Mouse (Mus musculus) forebrain, embryonic 13.5 days (tissue): ENCODE data around the gene Slc7a14. TPM values are rescaled to one million over a fixed set of nuclear protein-coding genes. Genes with fewer than 3 reads are reported as not detected.

Experiments used
- ATAC-seq: fragments of 200-750 bp; cut with Nextera tagmentation; 2 replicates; pipeline ENCODE4 v1.8.0; 2017
- H3K27ac ChIP-seq: fragments of 300-500 bp; sonication (generic); 2 replicates; pipeline ENCODE4 v1.5.1; 2015; ENCODE audit warnings: inconsistent platforms, mild to moderate bottlenecking, moderate library complexity
- H3K27me3 ChIP-seq: fragments of 300-500 bp; sonication (generic); 2 replicates; pipeline ENCODE4 v1.6.1; 2015; ENCODE audit warnings: mild to moderate bottlenecking, inconsistent platforms
- H3K36me3 ChIP-seq: fragments of 300-500 bp; sonication (generic); 2 replicates; pipeline ENCODE4 v1.6.1; 2015; ENCODE audit warnings: mild to moderate bottlenecking, inconsistent platforms; ENCODE audit not compliant: poor library complexity, severe bottlenecking
- H3K4me1 ChIP-seq: fragments of 300-500 bp; sonication (generic); 2 replicates; pipeline ENCODE4 v1.6.1; 2015; ENCODE audit warnings: inconsistent platforms
- H3K4me2 ChIP-seq: fragments of 300-500 bp; sonication (generic); 2 replicates; pipeline ENCODE4 v1.6.1; 2015; ENCODE audit warnings: inconsistent platforms, mild to moderate bottlenecking, moderate library complexity
- H3K4me3 ChIP-seq: fragments of 300-500 bp; sonication (generic); 2 replicates; pipeline ENCODE4 v1.5.1; 2015; ENCODE audit warnings: mild to moderate bottlenecking, inconsistent platforms
- H3K9ac ChIP-seq: fragments of 300-500 bp; sonication (generic); 2 replicates; pipeline ENCODE4 v1.6.1; 2015; ENCODE audit warnings: mild to moderate bottlenecking, inconsistent platforms
- H3K9me3 ChIP-seq: fragments of 300-500 bp; sonication (generic); replicated peaks from 2 replicates; pipeline ENCODE4 v1.6.1; 2016; ENCODE audit warnings: inconsistent platforms
- WGBS: fragments of 180-500 bp; shearing (Covaris S2); methylation state at CpG from one replicate; pipeline ENCODE4 v1.1.7; 2015; 5-methylcytosine and 5-hydroxymethylcytosine counted together
- polyA plus RNA-seq: library from polyadenylated mRNA; unstranded; fragments of >200 nt; fragmentation: Nextera tagmentation; extraction: Ambion mirVana; gene quantifications from 2 replicates; pipeline ENCODE4 v1.2.1, GENCODE M21; 2015

Gene Slc7a14
- polyA plus RNA-seq, 1 experiment from 2014 or later, result 1.5 TPM

DNA sequence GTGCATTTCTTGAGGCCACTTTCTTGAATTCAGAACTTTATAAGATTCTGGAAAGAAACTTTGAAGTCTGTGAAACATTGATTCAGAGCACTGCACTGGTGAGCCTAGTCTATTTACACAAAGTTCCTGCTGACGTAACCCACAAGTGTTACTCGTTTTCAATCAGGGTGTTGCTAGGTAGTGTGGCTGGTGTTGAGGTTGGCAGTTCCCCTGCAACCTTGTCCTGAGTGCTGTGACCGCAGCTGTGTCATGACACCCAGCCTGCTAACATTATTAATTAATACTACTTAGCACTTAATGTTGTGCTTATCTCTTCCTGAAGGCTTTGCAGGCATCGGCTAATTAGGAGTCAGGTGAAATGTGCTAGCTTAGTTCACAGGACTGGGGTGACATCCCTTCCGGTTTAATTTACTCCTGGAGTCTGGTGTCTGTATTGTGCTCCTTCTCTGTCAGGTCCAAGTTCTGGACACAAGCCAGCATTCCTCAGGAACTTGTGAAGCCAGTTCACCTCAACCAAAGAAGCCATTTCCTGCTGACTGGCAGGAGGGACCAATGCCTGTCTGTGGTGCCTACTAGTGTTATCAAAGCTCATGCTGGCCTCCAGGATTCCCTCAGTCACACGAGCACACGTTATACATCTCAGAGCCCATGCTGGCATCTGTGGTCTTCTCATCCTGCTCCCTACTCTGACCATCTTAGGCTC, 50.5 kb downstream of the Slc7a14 start:
- Histone ChIP-seq H3K27me3 (no peaks in the 10 kb centered on the region), H3K9me3 (no peaks in the 10 kb centered on the region), H3K4me2 (no peak overlapping the region), H3K27ac (no peak overlapping the region), H3K4me3 (no peak overlapping the region), H3K9ac (no peak overlapping the region), H3K36me3 (no peaks in the 10 kb centered on the region), H3K4me1 (peaks cover 23% of the 10 kb centered on the region)
- ATAC-seq, result no peak
- 68% methylated on average over 7 of the region's 7 CpGs for WGBS

DNA sequence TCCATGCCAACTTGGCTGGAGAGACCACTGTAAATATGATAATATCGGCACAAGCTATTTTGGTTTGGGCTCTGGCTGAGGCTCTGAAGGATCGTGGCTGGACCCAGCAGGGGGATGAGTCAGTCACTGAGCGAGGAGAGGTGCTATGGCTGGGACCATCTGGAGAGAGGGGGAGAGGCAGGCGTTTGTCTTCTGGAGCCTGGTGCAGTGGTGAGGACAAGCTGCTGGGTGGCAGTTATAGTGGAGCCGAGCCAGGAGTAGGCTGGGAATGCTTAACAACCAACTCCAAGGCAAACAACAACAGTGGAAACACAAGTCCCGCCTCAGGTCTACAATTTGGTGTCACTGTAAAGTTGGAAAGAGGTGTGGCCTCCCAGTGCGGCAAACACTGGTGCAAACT, 55.8 kb downstream of the Slc7a14 start:
- 89% methylated on average over 7 of the region's 7 CpGs for WGBS
- H3K9ac ChIP-seq, result no peak overlapping the region
- no peaks in the 10 kb centered on the region for H3K36me3 ChIP-seq
- no peaks in the 10 kb centered on the region for H3K27me3 ChIP-seq
- no peaks in the 10 kb centered on the region for H3K9me3 ChIP-seq
- H3K4me1 ChIP-seq, result no peaks in the 10 kb centered on the region
- no peak overlapping the region for H3K4me3 ChIP-seq
- H3K27ac ChIP-seq, result no peak overlapping the region
- no peak for ATAC-seq
- H3K4me2 ChIP-seq, result no peak overlapping the region

- 90% methylated on average over 9 of the region's 9 CpGs for WGBS
- Histone ChIP-seq H3K4me3 (no peak overlapping the region), H3K36me3 (no peaks in the 10 kb centered on the region), H3K9me3 (no peaks in the 10 kb centered on the region), H3K27me3 (no peaks in the 10 kb centered on the region), H3K4me2 (no peak overlapping the region), H3K9ac (no peak overlapping the region), H3K27ac (no peak overlapping the region), H3K4me1 (no peaks in the 10 kb centered on the region)
- no peak for ATAC-seq
Observed at GRCm38 (mm10) chr3:31253862-31254261, 56.3 kb downstream of the Slc7a14 start.

GRCm38 (mm10) chr3:31252566-31252965, 57.6 kb downstream of the Slc7a14 start:
- Histone ChIP-seq H3K27ac (no peak overlapping the region), H3K27me3 (no peaks in the 10 kb centered on the region), H3K4me2 (no peak overlapping the region), H3K4me1 (no peaks in the 10 kb centered on the region), H3K9me3 (no peaks in the 10 kb centered on the region), H3K9ac (no peak overlapping the region), H3K36me3 (no peaks in the 10 kb centered on the region), H3K4me3 (no peak overlapping the region)
- 74% methylated on average over 3 of the region's 3 CpGs for WGBS
- ATAC-seq, result no peak

DNA sequence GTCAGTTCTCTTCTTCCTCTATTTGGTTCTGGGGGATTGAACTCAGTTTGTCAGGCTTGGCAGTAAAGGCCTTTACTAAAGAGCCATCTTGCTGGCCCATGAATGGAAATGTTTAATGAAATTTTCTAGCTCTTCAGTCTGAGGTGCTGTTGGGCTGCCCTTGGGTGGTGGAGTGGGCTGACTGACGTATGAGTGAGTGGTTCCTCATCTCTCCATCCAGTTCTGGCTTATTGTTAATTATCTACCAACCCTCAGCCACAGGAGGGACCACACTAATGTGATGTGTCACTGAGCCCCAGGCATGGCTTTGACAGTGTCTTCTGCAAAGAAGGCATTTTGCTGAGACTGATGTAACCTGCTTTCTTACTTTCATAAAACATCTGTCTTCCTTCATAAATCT, 66.7 kb downstream of the Slc7a14 start:
- ATAC-seq, result no peak
- no peaks in the 10 kb centered on the region for H3K27me3 ChIP-seq
- no peaks in the 10 kb centered on the region for H3K36me3 ChIP-seq
- H3K9me3 ChIP-seq, result no peaks in the 10 kb centered on the region
- 79% methylated on average over 1 of the region's 1 CpGs for WGBS
- H3K4me2 ChIP-seq, result no peak overlapping the region
- no peak overlapping the region for H3K4me3 ChIP-seq
- no peak overlapping the region for H3K27ac ChIP-seq
- H3K9ac ChIP-seq, result no peak overlapping the region
- no peaks in the 10 kb centered on the region for H3K4me1 ChIP-seq

GRCm38 (mm10) chr3:31240840-31241239, 69.3 kb downstream of the Slc7a14 start:
- H3K4me3 ChIP-seq, result no peak overlapping the region
- no peaks in the 10 kb centered on the region for H3K9me3 ChIP-seq
- no peaks in the 10 kb centered on the region for H3K4me1 ChIP-seq
- WGBS, result 77% methylated on average over 8 of the region's 8 CpGs
- H3K36me3 ChIP-seq, result no peaks in the 10 kb centered on the region
- no peak overlapping the region for H3K27ac ChIP-seq
- H3K9ac ChIP-seq, result no peak overlapping the region
- H3K4me2 ChIP-seq, result no peak overlapping the region
- H3K27me3 ChIP-seq, result no peaks in the 10 kb centered on the region
- ATAC-seq, result no peak

GRCm38 (mm10) chr3:31239645-31240044, 70.5 kb downstream of the Slc7a14 start:
- no peak for ATAC-seq
- no peaks in the 10 kb centered on the region for H3K9me3 ChIP-seq
- H3K9ac ChIP-seq, result no peak overlapping the region
- no peaks in the 10 kb centered on the region for H3K36me3 ChIP-seq
- no peak overlapping the region for H3K4me2 ChIP-seq
- no peaks in the 10 kb centered on the region for H3K4me1 ChIP-seq
- no peak overlapping the region for H3K4me3 ChIP-seq
- no peak overlapping the region for H3K27ac ChIP-seq
- 91% methylated on average over 3 of the region's 3 CpGs for WGBS
- H3K27me3 ChIP-seq, result no peaks in the 10 kb centered on the region

DNA sequence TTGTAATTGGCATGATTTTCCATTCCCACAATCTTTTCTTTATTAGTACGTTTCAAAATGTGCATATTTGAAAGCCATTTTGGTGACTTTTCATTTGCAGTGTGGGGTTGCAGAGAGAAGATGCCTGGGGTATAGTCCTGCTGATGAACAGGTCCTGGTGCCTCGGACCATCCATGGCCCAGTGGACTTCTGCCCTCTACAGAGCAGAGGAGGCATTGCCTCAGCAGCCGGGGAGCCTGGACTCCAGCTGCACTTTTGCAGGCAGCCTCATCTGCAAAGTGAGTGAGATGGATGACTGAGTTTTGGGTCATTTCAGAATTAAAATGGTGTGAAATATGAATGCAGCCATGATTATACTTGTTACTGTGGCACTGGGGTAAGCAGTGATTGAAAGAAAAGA, 72.2 kb downstream of the Slc7a14 start:
- Histone ChIP-seq H3K36me3 (no peaks in the 10 kb centered on the region), H3K4me2 (no peak overlapping the region), H3K9ac (no peak overlapping the region), H3K4me3 (no peak overlapping the region), H3K27ac (no peak overlapping the region), H3K27me3 (no peaks in the 10 kb centered on the region), H3K9me3 (no peaks in the 10 kb centered on the region), H3K4me1 (0 out of 2 replicates have a peak, but pooled peaks cover 3% of the 10 kb centered on the region)
- ATAC-seq, result no peak
- WGBS, result 34% methylated on average over 3 of the region's 3 CpGs

- Histone ChIP-seq H3K4me2 (no peak overlapping the region), H3K9me3 (no peaks in the 10 kb centered on the region), H3K27ac (no peak overlapping the region), H3K4me1 (0 out of 2 replicates have a peak, but pooled peaks cover 3% of the 10 kb centered on the region), H3K36me3 (no peaks in the 10 kb centered on the region), H3K4me3 (no peak overlapping the region), H3K9ac (no peak overlapping the region), H3K27me3 (no peaks in the 10 kb centered on the region)
- ATAC-seq, result no peak
- 87% methylated on average over 3 of the region's 3 CpGs for WGBS
Observed at GRCm38 (mm10) chr3:31236146-31236545, 74.0 kb downstream of the Slc7a14 start.

- Histone ChIP-seq H3K27ac (no peak overlapping the region), H3K9me3 (no peaks in the 10 kb centered on the region), H3K9ac (no peak overlapping the region), H3K4me2 (no peak overlapping the region), H3K4me1 (0 out of 2 replicates have a peak, but pooled peaks cover 3% of the 10 kb centered on the region), H3K36me3 (no peaks in the 10 kb centered on the region), H3K27me3 (no peaks in the 10 kb centered on the region), H3K4me3 (no peak overlapping the region)
- 89% methylated on average over 7 of the region's 7 CpGs for WGBS
- ATAC-seq, result no peak
Observed at GRCm38 (mm10) chr3:31234356-31234755, 75.8 kb downstream of the Slc7a14 start.

GRCm38 (mm10) chr3:31233746-31234312, 76.3 kb downstream of the Slc7a14 start:
- no peak for ATAC-seq
- WGBS, result 78% methylated on average over 2 of the region's 2 CpGs
- Histone ChIP-seq H3K4me3 (no peak overlapping the region), H3K27me3 (no peaks in the 10 kb centered on the region), H3K4me1 (0 out of 2 replicates have a peak, but pooled peaks cover 3% of the 10 kb centered on the region), H3K9me3 (no peaks in the 10 kb centered on the region), H3K4me2 (no peak overlapping the region), H3K27ac (no peak overlapping the region), H3K9ac (no peak overlapping the region), H3K36me3 (no peaks in the 10 kb centered on the region)

GRCm38 (mm10) chr3:31229281-31229680, 80.9 kb downstream of the Slc7a14 start:
- Histone ChIP-seq H3K4me3 (no peak overlapping the region), H3K4me1 (0 out of 2 replicates have a peak, but pooled peaks cover 3% of the 10 kb centered on the region), H3K27me3 (no peaks in the 10 kb centered on the region), H3K9ac (no peak overlapping the region), H3K4me2 (no peak overlapping the region), H3K9me3 (no peaks in the 10 kb centered on the region), H3K27ac (no peak overlapping the region), H3K36me3 (no peaks in the 10 kb centered on the region)
- 78% methylated on average over 5 of the region's 5 CpGs for WGBS
- no peak for ATAC-seq
